In genomic region chr6:51732298-51732895, GRCm38 (mm10) we compare ENCODE assay signal across 9 mouse cellular contexts.
DNase-seq lines count a peak whose midpoint lies in the region; ATAC-seq lines count a peak whose summit lies in the region.
"Had no signal": no experiment of that assay in that cellular context is flagged by ENCODE, and none has a peak within 500 bp of the region (broad histone marks: within the 10 kb centered on the region; RNA-seq: fewer than 3 reads in every experiment).

No protein-coding gene starts in this region.

- H3K27ac ChIP-seq in limb, embryonic 13.5 days = no peak overlapping the region; the same call in 1 of the 2 replicates
- H3K27ac ChIP-seq in limb, embryonic 10.5 days = no peak overlapping the region

- no peak overlapping the region for H3K4me3 ChIP-seq in limb, embryonic 13.5 days
- no peak overlapping the region for H3K4me3 ChIP-seq in limb, embryonic 10.5 days

- no peak overlapping the region for H3K9ac ChIP-seq in limb, embryonic 13.5 days

- H3K4me1 ChIP-seq in limb, embryonic 13.5 days = peaks cover 10% of the 10 kb centered on the region
- peaks cover 15% of the 10 kb centered on the region for H3K4me1 ChIP-seq in limb, embryonic 10.5 days

- WGBS in limb, embryonic 13.5 days = 59% methylated on average over 11 of the region's 11 CpGs
- 78% methylated on average over 11 of the region's 11 CpGs for WGBS in limb, embryonic 10.5 days

- no peak for DNase-seq in limb, embryonic 10.5 days (ENCODE audit: low spot score)
- DNase-seq in cerebellum, postnatal 4 days (ENCODE audit: low spot score in 2 of 2) = peak; percentile 34 to 71
- DNase-seq in layer of hippocampus, postnatal 36 days = peak; percentile 30 to 37
- DNase-seq in lung, postnatal 4 days = no peak
- DNase-seq: retina, postnatal 1 day; thymus, adult 18-20 months had no signal

- no peaks in the 10 kb centered on the region for H3K36me3 ChIP-seq in limb, embryonic 13.5 days
- H3K36me3 ChIP-seq in limb, embryonic 10.5 days = no peaks in the 10 kb centered on the region

- peak; percentile 57 for ATAC-seq in limb, embryonic 13.5 days (ENCODE audit: low FRiP score, low read depth)
- peak; percentile 93 for ATAC-seq in cerebellum, adult (ENCODE audit: insufficient number of reproducible peaks, low FRiP score, low TSS enrichment)
- no peak for ATAC-seq in CD4-positive, CD25-positive, alpha-beta regulatory T cell, adult 4 months

- no peak overlapping the region for H3K4me2 ChIP-seq in limb, embryonic 13.5 days (replicated peaks)

- H3K27me3 ChIP-seq in limb, embryonic 13.5 days = no peaks in the 10 kb centered on the region
- no peaks in the 10 kb centered on the region for H3K27me3 ChIP-seq in limb, embryonic 10.5 days (ENCODE audit: low read depth, poor library complexity, severe bottlenecking)

- H3K9me3 ChIP-seq in limb, embryonic 13.5 days = no peaks in the 10 kb centered on the region
- H3K9me3 ChIP-seq in limb, embryonic 10.5 days (replicated peaks) = no peaks in the 10 kb centered on the region

Comparison
In these comparisons a context has a peak if more than half of its experiments do, and no peak if none do; other contexts are left out.
1. DNase-seq: peak in cerebellum, postnatal 4 days (2 of 2) and layer of hippocampus, postnatal 36 days (2 of 2); none in limb, embryonic 10.5 days (single experiment) and lung, postnatal 4 days (0 of 2).